Mouse (Mus musculus): ENCODE measurements at regions not wholly inside any gene's neighbourhood (a gene's known extent, or its start where the extent isn't known, plus 50 kb on each side); places are given as distances from the start of the nearest gene placed in this dataset.

GRCm38 (mm10) chr6:51010536-51010935, 356.3 kb upstream of the Npvf start:
- no peak for TF ChIP-seq CTCF (IDR thresholded peaks at IDR 0.05)
- no peak for TF ChIP-seq EP300 (IDR thresholded peaks at IDR 0.05)

Data from lung, postnatal 0 days (tissue).